Mouse (Mus musculus) midbrain, embryonic 10.5 days (tissue): ENCODE measurements around the gene Alyref2. TPM values are rescaled to one million over a fixed set of nuclear protein-coding genes. Genes with fewer than 3 reads are reported as not detected.
"Not testable (repeated sequence)": the region's sequence is repeated elsewhere in the genome, so short reads cannot be mapped to it uniquely, and the experiment has no call there.

ENCODE experiments used
- DNase-seq: peaks from one replicate; pipeline ENCODE4 v3.0.0-alpha.2; 2017; ENCODE audit warnings: low spot score
- H3K27ac ChIP-seq: fragments of 300-500 bp; sonication (generic); replicated peaks from 2 replicates; pipeline ENCODE4 v1.5.1; 2016; ENCODE audit warnings: mild to moderate bottlenecking
- H3K27me3 ChIP-seq: fragments of 300-500 bp; sonication (generic); 2 replicates; pipeline ENCODE4 v1.6.1; 2016; ENCODE audit warnings: low read depth, mild to moderate bottlenecking; ENCODE audit not compliant: poor library complexity, severe bottlenecking
- H3K36me3 ChIP-seq: fragments of 300-500 bp; sonication (generic); 2 replicates; pipeline ENCODE4 v1.6.1; 2016; ENCODE audit warnings: mild to moderate bottlenecking, moderate library complexity
- H3K4me1 ChIP-seq: fragments of 300-500 bp; sonication (generic); 2 replicates; pipeline ENCODE4 v1.6.1; 2016
- H3K4me3 ChIP-seq: fragments of 300-500 bp; sonication (generic); 2 replicates; pipeline ENCODE4 v1.5.1; 2016; ENCODE audit warnings: mild to moderate bottlenecking, moderate library complexity
- H3K9me3 ChIP-seq: fragments of 300-500 bp; sonication (generic); replicated peaks from 2 replicates; pipeline ENCODE4 v1.6.1; 2016; ENCODE audit warnings: mild to moderate bottlenecking
- WGBS: fragments of 180-500 bp; shearing (Covaris S2); methylation state at CpG from one replicate; pipeline ENCODE4 v1.1.7; 2016; 5-methylcytosine and 5-hydroxymethylcytosine counted together
- polyA plus RNA-seq: library from polyadenylated mRNA; unstranded; fragments of >200 nt; fragmentation: Nextera tagmentation; extraction: Ambion mirVana; gene quantifications from 2 replicates; pipeline ENCODE4 v1.2.1, GENCODE M21; 2016

Alyref2 gene
- polyA plus RNA-seq, 1 experiment from 2014 or later = 10.5 TPM

DNA sequence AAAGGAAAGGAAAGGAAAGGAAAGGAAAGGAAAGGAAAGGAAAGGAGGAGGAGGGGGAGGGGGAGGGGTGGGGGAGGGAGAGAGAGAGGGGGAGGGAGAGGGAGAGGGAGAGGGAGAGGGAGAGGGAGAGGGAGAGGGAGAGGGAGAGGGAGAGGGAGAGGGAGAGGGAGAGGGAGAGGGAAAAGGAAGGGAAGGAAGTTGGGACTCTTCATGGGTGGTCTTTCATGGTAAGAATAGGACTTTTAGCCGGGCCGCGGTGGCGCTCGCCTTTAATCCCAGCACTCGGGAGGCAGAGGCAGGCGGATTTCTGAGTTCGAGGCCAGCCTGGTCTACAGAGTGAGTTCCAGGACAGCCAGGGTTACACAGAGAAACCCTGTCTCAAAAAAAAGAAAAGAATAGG, 31.3 kb upstream of the Alyref2 start:
- WGBS = 94% methylated on average over 8 of the region's 8 CpGs
- H3K27me3 ChIP-seq, H3K27ac ChIP-seq, H3K4me1 ChIP-seq, H3K9me3 ChIP-seq, H3K4me3 ChIP-seq, DNase-seq, H3K36me3 ChIP-seq: not testable (repeated sequence)

DNA sequence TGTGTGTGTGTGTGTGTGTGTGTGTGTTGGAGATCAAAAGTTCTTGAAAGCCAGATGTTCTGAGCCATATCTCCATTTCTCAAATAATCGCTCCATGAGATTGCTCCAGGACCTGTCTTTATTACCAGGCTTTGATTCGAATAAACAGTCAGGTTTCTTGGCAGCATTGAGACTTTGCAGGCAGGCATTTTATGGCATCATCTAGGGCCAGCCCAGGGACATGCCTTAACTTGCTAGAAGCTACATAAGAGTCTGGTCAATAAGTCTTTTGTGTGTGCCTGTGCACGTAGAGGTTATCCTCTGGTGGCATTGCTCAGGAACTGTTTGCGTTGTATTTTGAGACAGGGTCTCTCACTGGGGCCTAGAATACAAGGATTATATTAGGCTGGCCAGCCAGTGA, 29.8 kb upstream of the Alyref2 start:
- no peak for DNase-seq
- Histone ChIP-seq H3K4me1 (no peaks in the 10 kb centered on the region), H3K4me3 (no peak overlapping the region), H3K27me3 (no peaks in the 10 kb centered on the region), H3K27ac (no peak overlapping the region), H3K36me3 (no peaks in the 10 kb centered on the region), H3K9me3 (no peaks in the 10 kb centered on the region)
- 81% methylated on average over 4 of the region's 4 CpGs for WGBS

DNA sequence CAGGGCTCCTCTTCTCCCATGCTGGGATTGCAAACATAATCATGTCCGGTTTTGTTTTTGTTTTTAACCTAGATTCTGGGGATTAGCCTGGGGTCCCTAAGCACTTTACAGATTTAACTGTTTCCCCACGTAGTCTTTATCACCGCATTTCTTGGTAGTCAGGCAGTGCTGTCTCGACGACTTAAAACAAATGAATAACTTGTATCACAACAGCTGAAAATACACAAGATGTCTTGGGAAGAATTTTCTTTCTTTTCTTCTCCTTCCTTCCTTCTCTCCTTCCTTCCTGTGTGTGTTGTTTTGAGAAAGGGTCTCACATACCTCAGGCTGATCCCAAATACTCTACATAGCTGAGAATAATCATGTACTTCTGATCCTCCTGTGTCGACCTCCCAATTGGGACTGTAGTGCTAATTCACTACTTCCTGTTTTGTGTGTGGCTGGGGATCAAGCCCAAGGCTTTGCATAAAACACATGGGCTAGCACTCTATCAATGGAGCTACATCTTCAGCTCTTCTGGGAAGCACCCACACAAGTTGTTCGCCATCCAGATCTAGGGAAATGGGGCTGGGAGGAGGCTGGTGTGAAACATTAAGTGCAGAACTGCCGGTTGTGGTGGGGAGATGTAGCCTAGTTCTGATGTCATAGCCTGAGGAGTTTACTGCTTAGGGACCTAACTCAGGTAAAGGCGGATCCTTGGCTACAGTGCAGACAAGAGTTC, 29.2 kb upstream of the Alyref2 start:
- Histone ChIP-seq H3K4me3 (no peak overlapping the region), H3K4me1 (no peaks in the 10 kb centered on the region), H3K36me3 (no peaks in the 10 kb centered on the region), H3K27me3 (no peaks in the 10 kb centered on the region), H3K27ac (no peak overlapping the region), H3K9me3 (no peaks in the 10 kb centered on the region)
- whole genome bisulfite sequencing = 75% methylated on average over 9 of the region's 9 CpGs
- no peak for DNase-seq

DNA sequence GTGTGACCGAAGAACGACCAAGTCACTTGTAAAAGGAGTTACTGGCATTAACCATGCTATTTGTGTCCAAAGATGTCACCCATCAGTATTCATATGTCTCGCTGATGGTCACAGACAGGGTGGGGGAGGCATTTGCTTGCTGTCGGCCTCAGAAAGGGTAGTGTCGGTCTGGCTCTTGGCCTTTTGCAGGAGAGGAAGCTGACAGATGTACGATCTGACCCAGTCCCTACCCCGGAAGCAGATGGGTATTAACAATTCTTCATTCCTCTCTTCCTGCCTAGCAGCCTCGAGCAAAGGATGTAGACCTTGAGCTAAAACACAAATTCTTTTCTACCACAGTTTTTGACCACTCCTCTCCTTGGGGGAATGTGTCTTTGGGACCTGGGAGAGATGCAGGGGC, 26.2 kb upstream of the Alyref2 start:
- Histone ChIP-seq H3K36me3 (no peaks in the 10 kb centered on the region), H3K4me3 (no peak overlapping the region), H3K4me1 (no peaks in the 10 kb centered on the region), H3K27ac (no peak overlapping the region), H3K27me3 (no peaks in the 10 kb centered on the region), H3K9me3 (peaks cover 6% of the 10 kb centered on the region; the same call in 1 of the 2 replicates)
- WGBS = 82% methylated on average over 8 of the region's 8 CpGs
- no peak for DNase-seq

DNA sequence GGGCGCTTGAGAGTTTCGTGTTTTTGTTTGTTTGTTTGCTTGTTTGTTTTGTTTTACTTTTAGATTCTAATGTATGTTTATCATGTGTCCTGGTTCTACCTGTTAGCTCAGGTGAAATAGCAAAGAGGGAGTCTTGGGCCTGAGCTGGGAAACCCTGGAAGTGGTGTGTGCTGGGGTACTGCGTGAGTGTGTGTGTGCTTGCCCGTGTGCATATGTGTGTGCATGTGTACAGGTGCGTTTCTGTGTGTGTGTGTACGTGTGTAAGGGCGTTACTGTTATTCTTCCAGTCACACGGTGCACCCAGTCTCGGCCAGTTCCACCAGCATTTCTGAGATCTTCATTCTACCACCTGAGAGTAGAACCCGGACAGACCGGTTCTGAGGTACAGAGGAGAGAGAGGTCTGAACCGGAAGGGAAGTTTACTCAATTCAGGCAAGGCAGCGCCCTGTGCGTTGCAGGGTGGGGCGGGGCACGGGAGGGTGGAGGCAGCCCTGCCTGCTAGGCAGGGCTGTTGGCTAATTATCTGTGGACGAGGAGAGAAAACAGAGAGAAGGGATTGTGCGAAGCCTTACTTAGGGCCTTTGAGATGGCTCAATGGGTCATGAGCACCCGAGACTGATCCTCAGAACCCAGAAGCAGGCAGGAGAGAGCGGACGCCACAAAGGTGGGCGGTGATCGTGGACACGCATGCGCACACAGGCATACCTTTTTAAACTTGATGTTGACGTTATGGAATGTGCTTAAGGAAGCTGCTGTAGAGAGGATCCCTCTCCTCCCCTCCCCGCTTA, 25.3 kb upstream of the Alyref2 start:
- no peak for DNase-seq
- H3K27me3 ChIP-seq = no peaks in the 10 kb centered on the region
- peak overlapping the region; percentile 49; the same call in 1 of the 2 replicates for H3K27ac ChIP-seq

DNA sequence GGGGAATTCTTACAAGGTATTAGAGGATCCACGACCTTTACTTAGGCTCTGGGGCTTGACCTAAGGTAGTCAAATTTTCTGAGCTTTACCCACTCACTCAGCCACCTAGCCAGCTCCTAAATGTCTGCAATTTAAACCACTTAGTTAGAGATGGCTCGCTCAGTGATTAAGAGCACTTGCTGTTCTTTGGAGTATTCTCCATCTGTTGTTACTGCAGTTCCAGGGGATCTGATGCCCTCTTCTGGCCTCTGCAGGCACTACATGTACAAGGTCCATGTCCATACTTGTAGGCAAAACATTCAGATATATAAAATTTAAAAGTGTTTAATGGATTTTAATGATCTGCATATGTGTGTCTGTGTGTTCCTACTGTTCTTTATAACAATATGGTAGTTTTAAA, 24.3 kb upstream of the Alyref2 start:
- DNase-seq = peak; percentile 40
- no peaks in the 10 kb centered on the region for H3K36me3 ChIP-seq

More for the DNA sequence above, 25.3 kb upstream of the Alyref2 start:
- Histone ChIP-seq H3K9me3 (peaks cover 12% of the 10 kb centered on the region), H3K36me3 (no peaks in the 10 kb centered on the region), H3K4me3 (peak overlapping the region; percentile 34), H3K4me1 (no peaks in the 10 kb centered on the region)
- WGBS = 64% methylated on average over 27 of the region's 27 CpGs

DNA sequence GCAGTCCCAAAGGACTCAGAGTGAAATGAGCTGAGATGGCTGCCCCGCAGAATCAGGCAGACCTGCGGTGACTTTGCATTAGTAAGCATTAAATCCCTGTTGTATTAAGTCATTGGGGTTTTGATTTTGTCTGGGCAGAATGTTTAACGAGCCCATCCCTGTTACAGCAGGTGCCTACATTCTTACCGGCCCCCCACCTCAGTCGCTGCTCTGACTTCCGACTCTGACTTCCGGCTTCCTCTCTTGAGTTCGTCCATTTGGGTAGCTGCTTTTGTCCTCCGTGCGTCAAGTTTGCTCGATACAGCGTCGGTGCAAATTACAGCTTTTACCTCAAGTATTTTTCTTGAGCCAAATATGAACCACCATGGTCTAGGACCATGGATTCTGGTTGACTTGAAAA, 9.0 kb upstream of the Alyref2 start:
- no peak for DNase-seq
- Histone ChIP-seq H3K27me3 (no peaks in the 10 kb centered on the region), H3K4me1 (no peaks in the 10 kb centered on the region), H3K27ac (no peak overlapping the region), H3K9me3 (peaks cover 13% of the 10 kb centered on the region), H3K36me3 (no peaks in the 10 kb centered on the region), H3K4me3 (no peak overlapping the region)
- WGBS = 90% methylated on average over 13 of the region's 13 CpGs

More for the DNA sequence above, 24.3 kb upstream of the Alyref2 start:
- Histone ChIP-seq H3K27ac (no peak overlapping the region), H3K4me1 (no peaks in the 10 kb centered on the region), H3K9me3 (peaks cover 18% of the 10 kb centered on the region), H3K27me3 (no peaks in the 10 kb centered on the region), H3K4me3 (no peak overlapping the region)
- 55% methylated on average over 2 of the region's 2 CpGs for WGBS

DNA sequence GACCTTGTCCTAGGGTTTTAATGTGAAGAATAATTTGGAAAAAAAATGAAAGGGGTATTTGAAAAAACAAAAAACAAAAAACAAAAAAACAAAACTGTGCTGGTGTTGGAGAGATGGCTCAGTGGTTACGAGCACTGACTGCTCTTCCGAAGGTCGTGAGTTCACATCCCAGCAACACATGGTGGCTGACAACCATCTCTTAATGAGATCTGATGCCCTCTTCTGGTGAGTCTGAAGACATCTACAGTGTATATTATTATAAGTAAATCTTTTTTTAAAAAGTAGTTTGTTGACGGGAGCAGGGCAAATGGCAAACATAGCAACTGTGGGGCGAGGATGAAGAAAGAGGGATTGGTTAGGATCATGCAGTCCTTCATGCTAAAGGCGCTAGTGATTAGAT, 7.9 kb upstream of the Alyref2 start:
- WGBS = 88% methylated on average over 6 of the region's 6 CpGs
- no peaks in the 10 kb centered on the region for H3K27me3 ChIP-seq
- H3K4me1 ChIP-seq = no peaks in the 10 kb centered on the region
- H3K9me3 ChIP-seq = 0 out of 2 replicates have a peak, but pooled peaks cover 6% of the 10 kb centered on the region
- H3K4me3 ChIP-seq = no peak overlapping the region
- no peak for DNase-seq
- H3K36me3 ChIP-seq = no peaks in the 10 kb centered on the region
- no peak overlapping the region for H3K27ac ChIP-seq

DNA sequence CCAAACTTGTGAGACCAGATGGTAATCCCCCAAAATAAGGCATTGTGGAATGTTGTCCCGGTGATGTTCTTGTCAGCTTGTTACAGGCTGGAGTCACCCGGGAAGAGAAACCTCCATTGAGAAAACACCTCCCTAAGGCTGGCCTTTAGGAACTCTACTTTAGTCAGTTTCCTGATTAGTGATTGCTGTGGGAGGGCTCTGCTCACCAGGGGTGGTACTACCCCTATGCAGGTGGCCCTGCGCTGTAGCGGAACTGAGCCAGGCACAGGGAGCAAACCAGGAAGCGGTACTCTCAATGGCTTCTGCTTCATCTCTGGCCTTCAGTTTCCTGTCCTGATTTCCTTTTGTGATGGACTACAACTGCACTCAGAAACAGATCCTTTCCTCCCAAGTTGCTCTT, 3.4 kb upstream of the Alyref2 start:
- no peaks in the 10 kb centered on the region for H3K9me3 ChIP-seq

DNA sequence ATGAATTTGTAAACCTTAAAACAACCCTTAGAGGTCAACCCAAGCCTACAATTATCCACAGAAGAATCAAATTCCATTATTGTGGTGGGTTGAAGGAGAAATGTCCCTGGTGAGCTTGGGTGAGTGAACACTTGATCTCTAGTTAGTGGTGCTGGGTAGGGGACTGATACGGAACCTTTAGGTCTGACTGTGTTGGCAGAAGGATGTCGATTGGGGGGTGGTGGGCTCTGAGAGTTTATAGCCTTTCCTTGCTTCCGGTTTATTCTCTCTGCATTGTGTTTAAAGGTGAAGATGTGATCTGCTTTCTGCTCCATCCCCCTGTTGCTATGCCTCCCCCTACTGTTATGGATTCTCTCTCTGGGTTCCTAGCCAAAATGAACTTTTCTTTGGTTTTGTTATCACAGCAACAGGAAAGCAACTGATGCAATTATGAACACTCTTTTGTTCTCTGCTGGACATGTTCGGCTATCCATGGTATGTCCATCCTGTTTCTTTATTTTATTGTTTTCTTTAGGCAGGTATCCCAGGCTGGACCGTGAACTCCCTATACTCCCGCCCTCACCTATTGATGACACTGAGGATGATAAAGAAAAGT, 2.2 kb upstream of the Alyref2 start:
- H3K9me3 ChIP-seq = no peaks in the 10 kb centered on the region
- 66% methylated on average over 6 of the region's 6 CpGs for WGBS
- no peak for DNase-seq
- peaks cover 13% of the 10 kb centered on the region for H3K4me1 ChIP-seq
- H3K27me3 ChIP-seq = no peaks in the 10 kb centered on the region
- H3K4me3 ChIP-seq = no peak overlapping the region
- H3K36me3 ChIP-seq = peaks cover 4% of the 10 kb centered on the region; the same call in 1 of the 2 replicates
- no peak overlapping the region for H3K27ac ChIP-seq

More for the DNA sequence above, 3.4 kb upstream of the Alyref2 start:
- H3K36me3 ChIP-seq = no peaks in the 10 kb centered on the region
- WGBS = 81% methylated on average over 5 of the region's 5 CpGs
- no peak overlapping the region for H3K27ac ChIP-seq
- H3K4me3 ChIP-seq = no peak overlapping the region
- peaks cover 13% of the 10 kb centered on the region for H3K4me1 ChIP-seq
- no peak for DNase-seq
- no peaks in the 10 kb centered on the region for H3K27me3 ChIP-seq

DNA sequence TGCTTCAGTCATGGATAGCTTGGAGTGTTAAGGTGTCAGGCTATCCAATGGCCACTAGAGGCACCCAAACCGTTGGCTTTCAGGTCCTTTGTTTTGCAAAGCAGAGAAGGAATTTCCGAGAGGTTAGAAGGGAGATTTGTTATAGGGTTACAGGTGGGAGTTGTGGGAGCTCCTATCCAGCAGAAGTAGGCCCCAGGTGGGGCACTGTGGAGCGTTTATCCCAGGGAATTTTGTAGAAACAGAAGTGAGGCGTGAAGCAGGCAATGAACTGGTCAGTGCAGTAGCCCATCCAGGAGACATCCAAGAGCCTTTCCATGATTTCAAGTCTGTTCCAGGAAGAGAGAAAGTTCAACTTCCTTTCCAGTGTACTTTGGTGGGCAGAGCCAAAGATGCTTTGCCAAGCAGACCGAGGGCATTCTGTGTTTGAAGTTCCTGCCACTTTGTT, 1.6 kb upstream of the Alyref2 start:
- peaks cover 13% of the 10 kb centered on the region for H3K4me1 ChIP-seq
- H3K36me3 ChIP-seq = peaks cover 6% of the 10 kb centered on the region; the same call in 1 of the 2 replicates
- no peaks in the 10 kb centered on the region for H3K9me3 ChIP-seq
- peak overlapping the region; percentile 41 for H3K4me3 ChIP-seq
- no peaks in the 10 kb centered on the region for H3K27me3 ChIP-seq
- peak overlapping the region; percentile 80 for H3K27ac ChIP-seq
- WGBS = 6% methylated on average over 5 of the region's 5 CpGs
- DNase-seq = peak; percentile 57

DNA sequence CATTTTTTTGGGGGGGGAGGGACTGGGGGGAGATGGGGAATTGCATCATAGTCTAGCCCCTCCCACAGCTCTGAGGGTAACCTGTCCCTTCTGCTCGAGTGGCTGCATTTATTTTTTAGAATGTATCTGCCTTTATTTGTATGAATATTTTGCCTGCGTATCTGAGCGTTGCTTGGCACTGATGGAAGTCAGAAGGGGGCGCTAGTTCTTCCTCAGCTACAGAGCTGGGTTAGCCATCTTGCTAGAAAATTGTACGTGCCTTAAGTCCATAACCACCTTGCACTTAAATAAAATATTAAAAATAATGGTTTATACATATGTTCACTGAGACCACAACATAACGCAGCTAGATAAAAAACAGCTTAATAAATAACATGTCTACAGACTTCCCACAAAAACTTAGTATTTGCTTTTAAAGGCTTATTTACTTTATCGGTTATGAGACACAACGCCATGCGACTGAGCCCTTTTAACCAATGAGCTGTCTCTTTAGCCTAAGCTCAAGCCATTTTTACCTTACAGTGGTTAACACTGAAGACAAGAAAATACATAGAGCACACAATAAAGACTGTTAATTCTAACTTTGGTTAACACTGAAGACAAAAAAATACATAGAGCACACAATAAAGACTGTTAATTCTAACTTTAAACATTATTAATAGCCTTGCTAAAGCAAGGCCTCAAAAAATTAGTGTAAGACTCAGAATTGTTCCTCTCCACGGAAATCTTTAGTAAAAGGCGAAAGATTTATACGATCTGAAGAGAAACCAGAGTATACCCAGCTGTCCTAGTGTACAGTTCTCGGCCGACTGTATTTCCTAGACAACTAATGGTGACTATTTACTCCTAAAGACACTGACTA, 659 bp upstream of the Alyref2 start:
- Histone ChIP-seq H3K9me3 (no peaks in the 10 kb centered on the region), H3K36me3 (peaks cover 6% of the 10 kb centered on the region; the same call in 1 of the 2 replicates), H3K4me3 (peak overlapping the region; percentile 69), H3K27me3 (no peaks in the 10 kb centered on the region), H3K4me1 (peaks cover 13% of the 10 kb centered on the region), H3K27ac (peak overlapping the region; percentile 94)
- 2% methylated on average over 14 of the region's 14 CpGs for WGBS
- peak; percentile 68 for DNase-seq
